Mouse (Mus musculus) heart, adult 2 months (tissue): ENCODE results near the gene Lrtm2.

ENCODE experiments used
- CTCF ChIP-seq: fragments of 200-600 bp; IDR thresholded peaks from 2 replicates; pipeline ENCODE4 v1.8.1; 2022; ENCODE audit warnings: antibody characterized with exemption, mild to moderate bottlenecking, moderate library complexity
- EP300 ChIP-seq: fragments of 200-500 bp; IDR thresholded peaks from 2 replicates; pipeline ENCODE4 v1.6.1; 2011; ENCODE audit warnings: low read depth, low read length, control low read depth; ENCODE audit not compliant: insufficient read depth
- POLR2A ChIP-seq: fragments of 200-500 bp; IDR thresholded peaks from 2 replicates; pipeline ENCODE4 v1.6.1; 2011; ENCODE audit warnings: mild to moderate bottlenecking, low read depth, low read length, control low read depth; ENCODE audit not compliant: insufficient read depth

DNA sequence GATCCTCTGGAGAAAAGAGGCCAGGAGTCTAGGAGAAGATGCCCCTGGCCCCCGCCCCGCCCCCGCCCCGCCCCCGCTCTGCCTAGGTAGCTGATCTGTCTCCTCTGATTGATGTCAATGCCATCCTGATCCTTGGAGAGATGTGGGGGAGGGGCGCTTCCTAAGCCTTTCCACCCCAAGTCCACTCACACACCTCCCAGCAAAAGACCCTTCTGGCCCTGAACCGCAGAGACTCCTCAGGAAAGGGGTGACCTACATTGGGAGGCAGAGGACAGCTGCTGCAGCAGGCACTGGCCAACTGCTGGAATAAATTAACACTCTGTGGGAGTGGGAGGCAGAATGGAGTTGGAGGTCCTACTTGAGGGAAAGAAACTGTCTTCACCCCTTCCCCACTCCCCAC is 4.0 kb downstream of the Lrtm2 start:
- TF ChIP-seq EP300 (no peak), CTCF (no peak), POLR2A (no peak)
